Mouse (Mus musculus): ENCODE measurements around the gene Dapp1. TPM values are rescaled to one million over a fixed set of nuclear protein-coding genes. Genes with fewer than 3 reads are reported as not detected.
A peak's percentile ranks its signal among the peaks of the same experiment; 100 is the strongest.
"Not testable (repeated sequence)": the region's sequence is repeated elsewhere in the genome, so short reads cannot be mapped to it uniquely, and the experiment has no call there.

Gene Dapp1
- polyA plus RNA-seq, 1 experiment from 2014 or later = 8.1 TPM

- Histone ChIP-seq H3K36me3 (ENCODE audit: insufficient read depth, low read length) (peaks cover 18% of the 10 kb centered on the region), H3K4me2 (ENCODE audit: low read length) (no peak overlapping the region), H3K4me1 (replicated peaks; ENCODE audit: insufficient read depth, low read length) (no peaks in the 10 kb centered on the region), H3K9me3 (replicated peaks; ENCODE audit: low read length) (no peaks in the 10 kb centered on the region), H3K4me3 (replicated peaks; ENCODE audit: low read depth, low read length) (no peak overlapping the region), H3K27me3 (ENCODE audit: insufficient read depth, low read length) (no peaks in the 10 kb centered on the region), H3K27ac (no peak overlapping the region), H3K9ac (ENCODE audit: low read depth, low read length) (no peak overlapping the region)
- no peak for ATAC-seq (replicated peaks; ENCODE audit: low FRiP score, low read depth)
- WGBS = 94% methylated on average over 4 of the region's 4 CpGs
- no peak for TF ChIP-seq CTCF (IDR thresholded peaks at IDR 0.05; ENCODE audit: low read depth)
- no peak for DNase-seq (ENCODE audit: low spot score)
Measured at GRCm38 (mm10) chr3:137927010-137927409, 54.3 kb downstream of the Dapp1 start.

DNA sequence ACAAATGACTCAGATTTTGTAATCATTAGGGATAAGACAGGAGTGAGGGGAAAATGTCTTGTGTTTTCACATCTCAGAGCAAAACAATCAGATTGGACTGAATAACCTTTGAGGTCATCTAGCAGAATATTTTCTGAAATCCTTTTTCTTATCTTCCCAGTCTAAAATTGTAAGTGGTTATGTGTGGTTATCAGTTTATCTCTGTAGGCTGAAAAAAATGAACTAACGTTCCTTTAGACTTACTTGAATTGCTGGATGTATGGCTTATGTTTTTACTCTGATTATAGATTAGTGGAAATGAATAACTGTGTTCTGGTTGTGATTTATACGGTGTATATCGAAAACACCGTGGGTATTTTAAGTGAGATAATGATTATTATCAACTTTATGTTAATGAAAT lies 60.8 kb downstream of the Dapp1 start:
- no peak for DNase-seq (ENCODE audit: low spot score)
- Histone ChIP-seq H3K4me3 (replicated peaks; ENCODE audit: low read depth, low read length) (no peak overlapping the region), H3K4me2 (ENCODE audit: low read length) (no peak overlapping the region), H3K4me1 (replicated peaks; ENCODE audit: insufficient read depth, low read length) (no peaks in the 10 kb centered on the region; the same call in 1 of the 2 replicates), H3K36me3 (ENCODE audit: insufficient read depth, low read length) (peaks cover 11% of the 10 kb centered on the region), H3K9me3 (replicated peaks; ENCODE audit: low read length) (no peaks in the 10 kb centered on the region), H3K27me3 (ENCODE audit: insufficient read depth, low read length) (no peaks in the 10 kb centered on the region), H3K9ac (ENCODE audit: low read depth, low read length) (no peak overlapping the region), H3K27ac (no peak overlapping the region)
- no peak for TF ChIP-seq CTCF (IDR thresholded peaks at IDR 0.05; ENCODE audit: low read depth)
- 86% methylated on average over 4 of the region's 4 CpGs for WGBS
- no peak for ATAC-seq (replicated peaks; ENCODE audit: low FRiP score, low read depth)

DNA sequence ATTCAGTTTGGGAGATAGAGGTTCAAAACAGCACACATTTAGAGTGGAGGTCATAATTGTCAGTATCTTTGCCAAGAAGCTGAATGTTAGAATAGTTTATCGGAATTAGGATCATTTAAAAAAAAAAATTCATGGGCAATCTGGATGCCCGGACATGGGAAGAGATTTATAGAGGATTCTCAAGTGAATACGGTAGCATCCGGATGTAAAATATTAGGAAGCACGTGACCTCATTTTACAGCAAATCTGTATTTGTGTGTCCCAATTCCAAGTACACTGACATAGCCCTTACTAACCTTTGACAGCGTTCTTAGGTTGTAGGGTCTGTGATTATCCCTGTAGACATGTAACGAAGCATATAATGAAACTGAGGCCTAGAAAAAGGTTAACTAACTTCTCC lies 61.9 kb downstream of the Dapp1 start:
- no peaks in the 10 kb centered on the region for H3K27me3 ChIP-seq (ENCODE audit: insufficient read depth, low read length)
- no peaks in the 10 kb centered on the region; the same call in 1 of the 2 replicates for H3K4me1 ChIP-seq (replicated peaks; ENCODE audit: insufficient read depth, low read length)
- H3K4me2 ChIP-seq (ENCODE audit: low read length) = peak overlapping the region; percentile 73
- H3K36me3 ChIP-seq (ENCODE audit: insufficient read depth, low read length) = peaks cover 11% of the 10 kb centered on the region
- H3K4me3 ChIP-seq (replicated peaks; ENCODE audit: low read depth, low read length) = peak overlapping the region; percentile 65
- H3K9me3 ChIP-seq (replicated peaks; ENCODE audit: low read length) = no peaks in the 10 kb centered on the region
- H3K9ac ChIP-seq (ENCODE audit: low read depth, low read length) = 0 out of 2 replicates have a peak overlapping the region, but pooled peaks have one; percentile 64
- no peak for DNase-seq (ENCODE audit: low spot score)
- no peak overlapping the region for H3K27ac ChIP-seq
- 83% methylated on average over 7 of the region's 7 CpGs for WGBS
- no peak for ATAC-seq (replicated peaks; ENCODE audit: low FRiP score, low read depth)
- TF ChIP-seq CTCF (IDR thresholded peaks at IDR 0.05; ENCODE audit: low read depth) = no peak

DNA sequence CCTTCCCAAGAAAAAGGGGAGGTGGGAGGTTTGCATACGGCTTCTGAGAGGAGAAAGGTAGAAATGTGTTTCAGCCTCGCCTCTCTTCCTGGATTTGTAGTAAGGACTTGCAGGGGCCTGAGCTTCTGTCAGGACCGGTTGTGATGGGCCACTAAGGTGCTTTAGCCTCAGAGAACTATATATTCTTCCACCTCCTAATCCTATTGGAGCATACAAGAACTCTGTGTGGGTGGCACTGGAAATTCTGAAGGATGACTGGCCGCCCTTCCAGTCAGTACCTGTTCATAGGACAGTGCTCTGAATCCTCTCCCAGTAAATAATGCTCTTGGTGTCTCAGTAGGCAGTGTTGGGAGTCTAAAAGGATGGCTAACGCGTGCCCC lies 62.4 kb downstream of the Dapp1 start:
- peaks cover 10% of the 10 kb centered on the region for H3K36me3 ChIP-seq (ENCODE audit: insufficient read depth, low read length)
- ATAC-seq (replicated peaks; ENCODE audit: low FRiP score, low read depth) = peak; percentile 53
- H3K27me3 ChIP-seq (ENCODE audit: insufficient read depth, low read length) = no peaks in the 10 kb centered on the region
- H3K4me1 ChIP-seq (replicated peaks; ENCODE audit: insufficient read depth, low read length) = no peaks in the 10 kb centered on the region; the same call in 1 of the 2 replicates
- peak overlapping the region; percentile 87 for H3K27ac ChIP-seq
- 16% methylated on average over 6 of the region's 6 CpGs for WGBS
- DNase-seq (ENCODE audit: low spot score) = no peak
- peak overlapping the region; percentile 64 for H3K9ac ChIP-seq (ENCODE audit: low read depth, low read length)
- H3K4me2 ChIP-seq (ENCODE audit: low read length) = peak overlapping the region; percentile 73
- no peak for TF ChIP-seq CTCF (IDR thresholded peaks at IDR 0.05; ENCODE audit: low read depth)
- H3K9me3 ChIP-seq (replicated peaks; ENCODE audit: low read length) = no peaks in the 10 kb centered on the region
- H3K4me3 ChIP-seq (replicated peaks; ENCODE audit: low read depth, low read length) = peak overlapping the region; percentile 65

DNA sequence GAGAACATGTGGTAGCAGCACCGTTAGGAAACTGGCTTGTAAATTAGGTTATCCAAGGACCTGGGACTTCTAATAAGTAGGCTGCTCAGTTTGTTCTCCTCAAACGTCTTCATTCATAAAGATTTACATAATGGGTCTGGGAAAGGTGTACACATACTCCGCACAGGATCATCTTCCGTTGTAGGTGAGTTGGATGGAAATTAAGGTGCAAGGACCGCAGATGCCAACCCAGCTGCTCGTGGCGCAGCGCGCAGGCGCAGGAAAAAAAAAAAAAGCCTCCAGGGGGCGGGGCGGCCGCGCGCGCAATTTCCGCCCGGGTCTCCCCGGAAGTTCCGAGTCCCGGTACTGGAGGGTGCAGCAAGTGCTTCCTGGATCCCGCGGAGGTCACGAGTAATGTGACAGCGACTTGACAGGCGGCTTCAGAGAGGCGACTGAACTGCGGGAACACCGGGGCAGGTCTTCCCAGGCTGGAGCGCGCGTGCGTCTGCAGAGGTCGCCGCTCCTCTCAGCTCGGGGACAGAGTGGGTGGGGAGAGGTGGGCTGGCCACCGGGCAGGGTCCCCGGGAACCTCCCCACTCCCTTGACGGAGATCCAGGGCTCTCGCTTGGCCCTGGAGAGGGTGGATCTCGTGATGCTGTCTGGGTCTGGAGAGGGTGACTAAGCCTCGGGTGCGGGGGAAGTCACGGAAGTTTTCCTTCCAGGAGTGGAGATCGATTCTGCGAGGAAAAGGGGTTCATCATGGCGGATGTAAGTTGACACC lies 63.0 kb downstream of the Dapp1 start, which contains the start of gene Lamtor3:
TSS of gene Lamtor3 (plus strand) at position 335 of the 760 bp plus-strand sequence.
- WGBS = under 1% methylated on average over 47 of the region's 47 CpGs
- DNase-seq (ENCODE audit: low spot score) (peak; percentile 83), ATAC-seq (replicated peaks; ENCODE audit: low FRiP score, low read depth) (peak; percentile 93)
- peaks cover 6% of the 10 kb centered on the region; the same call in 1 of the 2 replicates for H3K36me3 ChIP-seq (ENCODE audit: insufficient read depth, low read length)
- TF ChIP-seq CTCF (IDR thresholded peaks at IDR 0.05; ENCODE audit: low read depth) = peak; percentile 29; the same call in 1 of the 2 replicates
- H3K9ac ChIP-seq (ENCODE audit: low read depth, low read length) = peak within 1 kb of the TSS; percentile 64
- no peaks in the 10 kb centered on the region for H3K9me3 ChIP-seq (replicated peaks; ENCODE audit: low read length)
- no peaks in the 10 kb centered on the region for H3K27me3 ChIP-seq (ENCODE audit: insufficient read depth, low read length)
- peak within 1 kb of the TSS; percentile 87 for H3K27ac ChIP-seq
- H3K4me3 ChIP-seq (replicated peaks; ENCODE audit: low read depth, low read length) = peak within 1 kb of the TSS; percentile 65
- peak within 1 kb of the TSS; percentile 73 for H3K4me2 ChIP-seq (ENCODE audit: low read length)
- H3K4me1 ChIP-seq (replicated peaks; ENCODE audit: insufficient read depth, low read length) = no peaks in the 10 kb centered on the region; the same call in 1 of the 2 replicates

DNA sequence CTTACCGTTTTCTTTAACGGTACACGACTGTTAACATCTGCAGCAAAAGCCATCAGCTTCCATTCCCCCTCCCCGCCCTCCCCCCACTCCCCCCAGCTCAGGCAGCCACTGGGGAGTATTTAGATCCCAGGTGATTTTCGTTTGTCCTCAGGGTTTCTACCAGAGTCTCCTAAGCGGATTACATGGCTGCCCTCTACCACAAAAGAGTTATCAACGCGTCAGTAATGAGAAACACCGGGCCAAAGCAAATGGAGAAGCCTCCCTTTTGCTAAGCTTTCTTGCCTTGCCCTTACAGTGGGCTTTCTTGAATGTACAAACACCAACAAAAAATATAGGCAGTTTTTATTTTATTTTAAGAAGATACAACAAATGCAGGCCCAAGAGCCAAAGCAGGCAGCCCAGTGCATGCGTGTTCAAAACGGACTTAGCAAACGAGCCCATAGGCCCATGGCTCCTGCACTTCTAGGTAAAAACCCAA lies 63.6 kb downstream of the Dapp1 start:
- Histone ChIP-seq H3K4me2 (ENCODE audit: low read length) (peak overlapping the region; percentile 73), H3K4me3 (replicated peaks; ENCODE audit: low read depth, low read length) (peak overlapping the region; percentile 65), H3K4me1 (replicated peaks; ENCODE audit: insufficient read depth, low read length) (no peaks in the 10 kb centered on the region; the same call in 1 of the 2 replicates), H3K9me3 (replicated peaks; ENCODE audit: low read length) (no peaks in the 10 kb centered on the region), H3K27ac (peak overlapping the region; percentile 66), H3K36me3 (ENCODE audit: insufficient read depth, low read length) (peaks cover 6% of the 10 kb centered on the region; the same call in 1 of the 2 replicates), H3K27me3 (ENCODE audit: insufficient read depth, low read length) (no peaks in the 10 kb centered on the region), H3K9ac (ENCODE audit: low read depth, low read length) (peak overlapping the region; percentile 51)
- ATAC-seq (replicated peaks; ENCODE audit: low FRiP score, low read depth) (no peak), DNase-seq (ENCODE audit: low spot score) (no peak)
- TF ChIP-seq CTCF (IDR thresholded peaks at IDR 0.05; ENCODE audit: low read depth) = no peak
- WGBS = 23% methylated on average over 12 of the region's 12 CpGs

- not testable (repeated sequence) for H3K27me3 ChIP-seq (ENCODE audit: insufficient read depth, low read length); H3K27ac ChIP-seq; H3K4me2 ChIP-seq (ENCODE audit: low read length); DNase-seq (ENCODE audit: low spot score); H3K9ac ChIP-seq (ENCODE audit: low read depth, low read length); H3K36me3 ChIP-seq (ENCODE audit: insufficient read depth, low read length); ATAC-seq (replicated peaks; ENCODE audit: low FRiP score, low read depth); H3K4me3 ChIP-seq (replicated peaks; ENCODE audit: low read depth, low read length); H3K9me3 ChIP-seq (replicated peaks; ENCODE audit: low read length); H3K4me1 ChIP-seq (replicated peaks; ENCODE audit: insufficient read depth, low read length)
- no CpG with 5 or more reads among the region's 1 CpGs for WGBS
Measured at GRCm38 (mm10) chr3:137914567-137914966, 66.8 kb downstream of the Dapp1 start.

Measured in kidney, postnatal 0 days (tissue).